Mouse (Mus musculus): ENCODE measurements around the gene Spo11. TPM values are rescaled to one million over a fixed set of nuclear protein-coding genes. Genes with fewer than 3 reads are reported as not detected.

Gene Spo11
- polyA plus RNA-seq, 2 experiments: 0.03 TPM; not detected in 1

DNA sequence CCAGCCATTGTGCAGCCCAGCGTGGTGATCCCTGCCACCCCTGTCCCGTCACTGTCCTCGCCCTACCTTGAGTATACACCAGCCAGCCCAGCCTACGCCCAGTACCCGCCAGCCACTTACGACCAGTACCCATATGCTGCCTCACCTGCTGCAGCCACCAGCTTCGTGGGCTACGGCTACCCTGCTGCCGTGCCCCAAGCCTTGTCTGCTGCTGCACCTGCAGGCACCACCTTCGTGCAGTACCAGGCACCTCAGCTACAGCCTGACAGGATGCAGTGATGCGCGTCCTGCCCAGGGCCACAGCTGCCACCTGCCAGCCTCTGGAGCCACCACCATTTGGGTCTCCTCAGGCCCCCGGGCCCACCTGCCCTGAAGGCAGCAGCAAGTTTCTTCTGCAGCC, 56.0 kb downstream of the Spo11 start:
- H3K36me3 ChIP-seq (replicated peaks; ENCODE audit: control insufficient read depth, insufficient read depth, low read depth): peaks cover 78% of the 10 kb centered on the region
- no peak for DNase-seq (ENCODE audit: low read depth in 3 of 3, low spot score in 3 of 3)
- peak overlapping the region; percentile 100 for H3K27ac ChIP-seq
- H3K4me3 ChIP-seq (ENCODE audit: insufficient read depth in 1 of 2, low read depth in 2 of 2, low read length in 2 of 2): peak overlapping the region; percentile 1 to 15; a peak in 2 of 4 replicates
- no peaks in the 10 kb centered on the region for H3K9me3 ChIP-seq (ENCODE audit: control insufficient read depth, low read length)
- H3K4me2 ChIP-seq (ENCODE audit: low read depth): peak overlapping the region; percentile 58
- no peak for TF ChIP-seq CTCF (IDR thresholded peaks at IDR 0.05; ENCODE audit: low read depth)
- no peak for TF ChIP-seq EP300 (IDR thresholded peaks at IDR 0.05; ENCODE audit: low read depth)
- 75% methylated on average over 13 of the region's 13 CpGs for WGBS (ENCODE audit: insufficient replicate concordance)
- H3K9ac ChIP-seq (replicated peaks): peak overlapping the region; percentile 62
- H3K4me1 ChIP-seq (replicated peaks; ENCODE audit: control insufficient read depth in 2 of 2, insufficient read depth in 2 of 2, low read length in 1 of 2): peaks cover 69 to 86% of the 10 kb centered on the region in 2 experiments
- ATAC-seq (ENCODE audit: insufficient read depth): no peak
- H3K27me3 ChIP-seq (ENCODE audit: control insufficient read depth, insufficient read depth, low read length): no peaks in the 10 kb centered on the region

DNA sequence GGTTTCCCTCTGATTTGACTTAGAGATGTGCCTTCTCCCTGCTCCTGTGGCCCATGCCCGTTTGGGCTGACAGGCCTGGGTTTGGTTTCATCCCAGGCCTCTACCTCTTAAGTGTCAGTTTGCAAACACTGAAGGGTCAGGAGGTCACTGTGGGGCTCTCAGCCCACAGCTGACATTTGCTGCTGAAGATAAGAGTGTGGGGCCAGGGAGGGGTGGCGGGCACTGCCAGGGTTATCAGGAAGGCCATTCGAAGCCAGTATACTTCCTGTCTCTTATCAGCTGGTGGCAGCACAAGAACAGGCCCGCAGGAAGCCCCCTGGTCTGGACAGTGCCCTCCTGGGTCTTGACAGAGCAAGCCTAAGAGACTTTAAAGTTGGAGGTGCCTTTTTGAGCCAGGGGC, 57.5 kb downstream of the Spo11 start:
- WGBS (ENCODE audit: insufficient replicate concordance): 3% methylated on average over 4 of the region's 4 CpGs
- H3K9ac ChIP-seq (replicated peaks): peak overlapping the region; percentile 64
- H3K4me1 ChIP-seq (replicated peaks; ENCODE audit: control insufficient read depth in 2 of 2, insufficient read depth in 2 of 2, low read length in 1 of 2): peaks cover 78 to 90% of the 10 kb centered on the region in 2 experiments
- H3K27ac ChIP-seq: peak overlapping the region; percentile 100
- H3K4me2 ChIP-seq (ENCODE audit: low read depth): peak overlapping the region; percentile 58
- H3K4me3 ChIP-seq (ENCODE audit: insufficient read depth in 1 of 2, low read depth in 2 of 2, low read length in 2 of 2): peak overlapping the region in 1 of 2 experiments; percentile 19; a peak in 2 of 4 replicates
- TF ChIP-seq EP300 (IDR thresholded peaks at IDR 0.05; ENCODE audit: low read depth) (peak; percentile 99), CTCF (IDR thresholded peaks at IDR 0.05; ENCODE audit: low read depth) (no peak)
- DNase-seq (ENCODE audit: low read depth in 3 of 3, low spot score in 3 of 3) (peak; percentile 84 to 91 (median 90)), ATAC-seq (ENCODE audit: insufficient read depth) (peak; percentile 56)
- no peaks in the 10 kb centered on the region for H3K27me3 ChIP-seq (ENCODE audit: control insufficient read depth, insufficient read depth, low read length)
- H3K9me3 ChIP-seq (ENCODE audit: control insufficient read depth, low read length): no peaks in the 10 kb centered on the region
- H3K36me3 ChIP-seq (replicated peaks; ENCODE audit: control insufficient read depth, insufficient read depth, low read depth): peaks cover 63% of the 10 kb centered on the region

GRCm38 (mm10) chr2:173035653-173036052, 58.2 kb downstream of the Spo11 start:
- Histone ChIP-seq H3K4me3 (ENCODE audit: insufficient read depth in 1 of 2, low read depth in 2 of 2, low read length in 2 of 2) (peak overlapping the region; percentile 5 to 19; a peak in 3 of 4 replicates), H3K27ac (peak overlapping the region; percentile 100), H3K36me3 (replicated peaks; ENCODE audit: control insufficient read depth, insufficient read depth, low read depth) (peaks cover 56% of the 10 kb centered on the region), H3K4me1 (replicated peaks; ENCODE audit: control insufficient read depth in 2 of 2, insufficient read depth in 2 of 2, low read length in 1 of 2) (peaks cover 80 to 90% of the 10 kb centered on the region in 2 experiments), H3K9ac (replicated peaks) (peak overlapping the region; percentile 64), H3K9me3 (ENCODE audit: control insufficient read depth, low read length) (no peaks in the 10 kb centered on the region), H3K4me2 (ENCODE audit: low read depth) (peak overlapping the region; percentile 58), H3K27me3 (ENCODE audit: control insufficient read depth, insufficient read depth, low read length) (no peaks in the 10 kb centered on the region)
- DNase-seq (ENCODE audit: low read depth in 3 of 3, low spot score in 3 of 3) (peak in 1 of 3 experiments; percentile 62), ATAC-seq (ENCODE audit: insufficient read depth) (peak; percentile 0; the same call in 1 of the 2 replicates)
- WGBS (ENCODE audit: insufficient replicate concordance): 18% methylated on average over 5 of the region's 5 CpGs
- TF ChIP-seq EP300 (IDR thresholded peaks at IDR 0.05; ENCODE audit: low read depth): no peak
- TF ChIP-seq CTCF (IDR thresholded peaks at IDR 0.05; ENCODE audit: low read depth): no peak

- Histone ChIP-seq H3K9ac (replicated peaks) (peak overlapping the region; percentile 64), H3K27ac (peak overlapping the region; percentile 100), H3K36me3 (replicated peaks; ENCODE audit: control insufficient read depth, insufficient read depth, low read depth) (peaks cover 52% of the 10 kb centered on the region), H3K4me1 (replicated peaks; ENCODE audit: control insufficient read depth in 2 of 2, insufficient read depth in 2 of 2, low read length in 1 of 2) (peaks cover 81 to 91% of the 10 kb centered on the region in 2 experiments), H3K4me3 (ENCODE audit: insufficient read depth in 1 of 2, low read depth in 2 of 2, low read length in 2 of 2) (peak overlapping the region in 1 of 2 experiments; percentile 11; a peak in 2 of 4 replicates), H3K4me2 (ENCODE audit: low read depth) (peak overlapping the region; percentile 58), H3K9me3 (ENCODE audit: control insufficient read depth, low read length) (no peaks in the 10 kb centered on the region), H3K27me3 (ENCODE audit: control insufficient read depth, insufficient read depth, low read length) (no peaks in the 10 kb centered on the region)
- 56% methylated on average over 5 of the region's 5 CpGs for WGBS (ENCODE audit: insufficient replicate concordance)
- TF ChIP-seq CTCF (IDR thresholded peaks at IDR 0.05; ENCODE audit: low read depth) (no peak), EP300 (IDR thresholded peaks at IDR 0.05; ENCODE audit: low read depth) (no peak)
- ATAC-seq (ENCODE audit: insufficient read depth): no peak
- no peak for DNase-seq (ENCODE audit: low read depth in 3 of 3, low spot score in 3 of 3)
These were observed 58.6 kb downstream of the Spo11 start for GRCm38 (mm10) chr2:173036055-173036454.

DNA sequence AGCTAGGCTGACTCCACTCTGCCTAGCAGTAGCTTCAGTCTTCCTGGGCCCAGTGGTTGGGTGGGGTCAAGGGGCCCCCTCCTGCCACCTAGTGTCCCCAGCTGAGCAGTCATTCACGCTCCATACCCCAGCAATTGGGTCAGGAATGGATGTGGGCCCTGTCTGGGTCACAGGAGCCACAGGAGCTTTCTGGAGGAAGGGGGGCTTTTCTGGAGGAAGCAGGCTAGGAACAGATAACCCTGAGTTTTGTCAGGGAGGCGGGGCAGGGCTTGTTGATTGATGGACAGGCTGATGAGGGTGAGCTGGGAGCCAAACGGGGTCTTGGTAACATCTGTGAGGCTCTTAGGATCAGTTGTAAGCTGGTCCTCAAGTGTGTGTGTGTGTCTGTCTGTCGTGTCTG, 59.1 kb downstream of the Spo11 start:
- DNase-seq (ENCODE audit: low read depth in 3 of 3, low spot score in 3 of 3) (peak in 1 of 3 experiments; percentile 58), ATAC-seq (ENCODE audit: insufficient read depth) (no peak)
- H3K4me1 ChIP-seq (replicated peaks; ENCODE audit: control insufficient read depth in 2 of 2, insufficient read depth in 2 of 2, low read length in 1 of 2): peaks cover 82 to 91% of the 10 kb centered on the region in 2 experiments
- peaks cover 47% of the 10 kb centered on the region for H3K36me3 ChIP-seq (replicated peaks; ENCODE audit: control insufficient read depth, insufficient read depth, low read depth)
- H3K27me3 ChIP-seq (ENCODE audit: control insufficient read depth, insufficient read depth, low read length): no peaks in the 10 kb centered on the region
- H3K4me2 ChIP-seq (ENCODE audit: low read depth): peak overlapping the region; percentile 58
- peak overlapping the region; percentile 64 for H3K9ac ChIP-seq (replicated peaks)
- WGBS (ENCODE audit: insufficient replicate concordance): 9% methylated on average over 4 of the region's 4 CpGs
- peak overlapping the region in 1 of 2 experiments; percentile 11; a peak in 1 of 4 replicates for H3K4me3 ChIP-seq (ENCODE audit: insufficient read depth in 1 of 2, low read depth in 2 of 2, low read length in 2 of 2)
- TF ChIP-seq EP300 (IDR thresholded peaks at IDR 0.05; ENCODE audit: low read depth) (peak; percentile 14; the same call in 1 of the 2 replicates), CTCF (IDR thresholded peaks at IDR 0.05; ENCODE audit: low read depth) (peak; percentile 64)
- H3K9me3 ChIP-seq (ENCODE audit: control insufficient read depth, low read length): no peaks in the 10 kb centered on the region
- H3K27ac ChIP-seq: peak overlapping the region; percentile 100
